Mouse (Mus musculus): Measurements from ENCODE around the gene Ppm1d. TPM values are rescaled to one million over a fixed set of nuclear protein-coding genes. Genes with fewer than 3 reads are reported as not detected.

Ppm1d gene
- polyA plus RNA-seq (2014; fragmentation: Nextera tagmentation; extraction: Ambion mirVana) = 15.8 and 16.7 TPM in 2 replicates

- DNase-seq (ENCODE audit: low spot score) (peak; percentile 100), ATAC-seq (replicated peaks; ENCODE audit: low FRiP score, low TSS enrichment, low read depth) (peak; percentile 93)
- peak within 1 kb of the TSS; percentile 93 for H3K27ac ChIP-seq (ENCODE audit: low read depth)
- H3K9ac ChIP-seq (ENCODE audit: low read length) = peak within 1 kb of the TSS; percentile 95
- H3K27me3 ChIP-seq (replicated peaks; ENCODE audit: control insufficient read depth, insufficient read depth, low read length) = no peaks in the 10 kb centered on the region
- 0 out of 2 replicates have a peak, but pooled peaks cover 5% of the 10 kb centered on the region for H3K36me3 ChIP-seq (ENCODE audit: control insufficient read depth, insufficient read depth, low read length)
- under 1% methylated on average over 71 of the region's 78 CpGs for WGBS
- peak within 1 kb of the TSS; percentile 87 for H3K4me2 ChIP-seq (ENCODE audit: low read length)
- peak within 1 kb of the TSS; percentile 98 for H3K4me3 ChIP-seq (ENCODE audit: low read depth, low read length)
- H3K9me3 ChIP-seq (ENCODE audit: control insufficient read depth, low read length) = no peaks in the 10 kb centered on the region
- peaks cover 14% of the 10 kb centered on the region for H3K4me1 ChIP-seq (replicated peaks; ENCODE audit: control insufficient read depth, insufficient read depth, low read length)
These were observed at the start of gene Ppm1d for GRCm38 (mm10) chr11:85310713-85311574. Gene Ppm1d (plus strand): TSS chr11:85311244.

GRCm38 (mm10) chr11:85264635-85265034 is 46.4 kb upstream of the Ppm1d start:
- ATAC-seq (replicated peaks; ENCODE audit: low FRiP score, low TSS enrichment, low read depth) = no peak
- H3K27me3 ChIP-seq (replicated peaks; ENCODE audit: control insufficient read depth, insufficient read depth, low read length) = no peaks in the 10 kb centered on the region
- no peaks in the 10 kb centered on the region for H3K9me3 ChIP-seq (ENCODE audit: control insufficient read depth, low read length)
- no peak overlapping the region for H3K4me2 ChIP-seq (ENCODE audit: low read length)
- H3K4me3 ChIP-seq (ENCODE audit: low read depth, low read length) = no peak overlapping the region
- H3K27ac ChIP-seq (ENCODE audit: low read depth) = no peak overlapping the region
- H3K9ac ChIP-seq (ENCODE audit: low read length) = no peak overlapping the region
- WGBS = 54% methylated on average over 5 of the region's 5 CpGs
- no peak for DNase-seq (ENCODE audit: low spot score)
- no peaks in the 10 kb centered on the region for H3K4me1 ChIP-seq (replicated peaks; ENCODE audit: control insufficient read depth, insufficient read depth, low read length)
- no peaks in the 10 kb centered on the region for H3K36me3 ChIP-seq (ENCODE audit: control insufficient read depth, insufficient read depth, low read length)

GRCm38 (mm10) chr11:85267393-85267792 is 43.7 kb upstream of the Ppm1d start:
- Histone ChIP-seq H3K9me3 (ENCODE audit: control insufficient read depth, low read length) (no peaks in the 10 kb centered on the region), H3K4me2 (ENCODE audit: low read length) (no peak overlapping the region), H3K27me3 (replicated peaks; ENCODE audit: control insufficient read depth, insufficient read depth, low read length) (no peaks in the 10 kb centered on the region), H3K27ac (ENCODE audit: low read depth) (no peak overlapping the region), H3K36me3 (ENCODE audit: control insufficient read depth, insufficient read depth, low read length) (no peaks in the 10 kb centered on the region), H3K4me1 (replicated peaks; ENCODE audit: control insufficient read depth, insufficient read depth, low read length) (no peaks in the 10 kb centered on the region), H3K4me3 (ENCODE audit: low read depth, low read length) (no peak overlapping the region), H3K9ac (ENCODE audit: low read length) (no peak overlapping the region)
- 86% methylated on average over 1 of the region's 1 CpGs for WGBS
- ATAC-seq (replicated peaks; ENCODE audit: low FRiP score, low TSS enrichment, low read depth) (no peak), DNase-seq (ENCODE audit: low spot score) (no peak)

- Histone ChIP-seq H3K4me1 (replicated peaks; ENCODE audit: control insufficient read depth, insufficient read depth, low read length) (no peaks in the 10 kb centered on the region), H3K27ac (ENCODE audit: low read depth) (no peak overlapping the region), H3K9me3 (ENCODE audit: control insufficient read depth, low read length) (0 out of 2 replicates have a peak, but pooled peaks cover 4% of the 10 kb centered on the region), H3K27me3 (replicated peaks; ENCODE audit: control insufficient read depth, insufficient read depth, low read length) (no peaks in the 10 kb centered on the region), H3K9ac (ENCODE audit: low read length) (no peak overlapping the region), H3K4me3 (ENCODE audit: low read depth, low read length) (no peak overlapping the region), H3K4me2 (ENCODE audit: low read length) (no peak overlapping the region), H3K36me3 (ENCODE audit: control insufficient read depth, insufficient read depth, low read length) (no peaks in the 10 kb centered on the region)
- WGBS = 65% methylated on average over 3 of the region's 3 CpGs
- DNase-seq (ENCODE audit: low spot score) = peak; percentile 66
- ATAC-seq (replicated peaks; ENCODE audit: low FRiP score, low TSS enrichment, low read depth) = no peak
These were observed 40.4 kb upstream of the Ppm1d start for GRCm38 (mm10) chr11:85270631-85271030.

GRCm38 (mm10) chr11:85273299-85273698 is 37.7 kb upstream of the Ppm1d start:
- Histone ChIP-seq H3K27ac (ENCODE audit: low read depth) (no peak overlapping the region), H3K9ac (ENCODE audit: low read length) (no peak overlapping the region), H3K4me3 (ENCODE audit: low read depth, low read length) (no peak overlapping the region), H3K36me3 (ENCODE audit: control insufficient read depth, insufficient read depth, low read length) (no peaks in the 10 kb centered on the region), H3K4me2 (ENCODE audit: low read length) (no peak overlapping the region), H3K9me3 (ENCODE audit: control insufficient read depth, low read length) (0 out of 2 replicates have a peak, but pooled peaks cover 4% of the 10 kb centered on the region), H3K27me3 (replicated peaks; ENCODE audit: control insufficient read depth, insufficient read depth, low read length) (no peaks in the 10 kb centered on the region), H3K4me1 (replicated peaks; ENCODE audit: control insufficient read depth, insufficient read depth, low read length) (no peaks in the 10 kb centered on the region)
- WGBS = 72% methylated on average over 6 of the region's 6 CpGs
- DNase-seq (ENCODE audit: low spot score) = no peak
- no peak for ATAC-seq (replicated peaks; ENCODE audit: low FRiP score, low TSS enrichment, low read depth)

GRCm38 (mm10) chr11:85275151-85275550 is 35.9 kb upstream of the Ppm1d start:
- Histone ChIP-seq H3K4me2 (ENCODE audit: low read length) (no peak overlapping the region), H3K27ac (ENCODE audit: low read depth) (no peak overlapping the region), H3K4me3 (ENCODE audit: low read depth, low read length) (no peak overlapping the region), H3K9ac (ENCODE audit: low read length) (no peak overlapping the region), H3K27me3 (replicated peaks; ENCODE audit: control insufficient read depth, insufficient read depth, low read length) (no peaks in the 10 kb centered on the region), H3K9me3 (ENCODE audit: control insufficient read depth, low read length) (0 out of 2 replicates have a peak, but pooled peaks cover 4% of the 10 kb centered on the region), H3K36me3 (ENCODE audit: control insufficient read depth, insufficient read depth, low read length) (no peaks in the 10 kb centered on the region), H3K4me1 (replicated peaks; ENCODE audit: control insufficient read depth, insufficient read depth, low read length) (no peaks in the 10 kb centered on the region)
- WGBS = 78% methylated on average over 5 of the region's 5 CpGs
- ATAC-seq (replicated peaks; ENCODE audit: low FRiP score, low TSS enrichment, low read depth) = no peak
- no peak for DNase-seq (ENCODE audit: low spot score)

- Histone ChIP-seq H3K27me3 (replicated peaks; ENCODE audit: control insufficient read depth, insufficient read depth, low read length) (no peaks in the 10 kb centered on the region), H3K4me3 (ENCODE audit: low read depth, low read length) (no peak overlapping the region), H3K27ac (ENCODE audit: low read depth) (no peak overlapping the region), H3K9ac (ENCODE audit: low read length) (no peak overlapping the region), H3K4me1 (replicated peaks; ENCODE audit: control insufficient read depth, insufficient read depth, low read length) (no peaks in the 10 kb centered on the region), H3K4me2 (ENCODE audit: low read length) (no peak overlapping the region), H3K36me3 (ENCODE audit: control insufficient read depth, insufficient read depth, low read length) (no peaks in the 10 kb centered on the region), H3K9me3 (ENCODE audit: control insufficient read depth, low read length) (0 out of 2 replicates have a peak, but pooled peaks cover 4% of the 10 kb centered on the region)
- DNase-seq (ENCODE audit: low spot score) (no peak), ATAC-seq (replicated peaks; ENCODE audit: low FRiP score, low TSS enrichment, low read depth) (no peak)
- 65% methylated on average over 5 of the region's 5 CpGs for WGBS
These were observed 33.4 kb upstream of the Ppm1d start for GRCm38 (mm10) chr11:85277609-85278008.

- H3K27ac ChIP-seq (ENCODE audit: low read depth) = no peak overlapping the region
- DNase-seq (ENCODE audit: low spot score) (no peak), ATAC-seq (replicated peaks; ENCODE audit: low FRiP score, low TSS enrichment, low read depth) (no peak)
- H3K4me1 ChIP-seq (replicated peaks; ENCODE audit: control insufficient read depth, insufficient read depth, low read length) = no peaks in the 10 kb centered on the region
- H3K27me3 ChIP-seq (replicated peaks; ENCODE audit: control insufficient read depth, insufficient read depth, low read length) = no peaks in the 10 kb centered on the region
- H3K36me3 ChIP-seq (ENCODE audit: control insufficient read depth, insufficient read depth, low read length) = no peaks in the 10 kb centered on the region
- WGBS = 79% methylated on average over 1 of the region's 1 CpGs
- no peak overlapping the region for H3K9ac ChIP-seq (ENCODE audit: low read length)
- no peak overlapping the region for H3K4me3 ChIP-seq (ENCODE audit: low read depth, low read length)
- H3K9me3 ChIP-seq (ENCODE audit: control insufficient read depth, low read length) = 0 out of 2 replicates have a peak, but pooled peaks cover 4% of the 10 kb centered on the region
- H3K4me2 ChIP-seq (ENCODE audit: low read length) = no peak overlapping the region
These were observed 32.9 kb upstream of the Ppm1d start for GRCm38 (mm10) chr11:85278175-85278574.
